Mouse (Mus musculus): Measurements from ENCODE around the gene Rhbdl2.

The Rhbdl2 gene

GRCm38 (mm10) chr4:123814030-123814501 lies 26.4 kb downstream of the Rhbdl2 start:
- no peak for DNase-seq

- no peak for DNase-seq
Measured at GRCm38 (mm10) chr4:123819093-123819610, 31.5 kb downstream of the Rhbdl2 start.

- DNase-seq: no peak
Measured at GRCm38 (mm10) chr4:123842126-123842525, 54.5 kb downstream of the Rhbdl2 start.

- no peak for DNase-seq
Measured at GRCm38 (mm10) chr4:123856888-123857287, 69.2 kb downstream of the Rhbdl2 start.

GRCm38 (mm10) chr4:123858090-123858489 lies 70.4 kb downstream of the Rhbdl2 start:
- no peak for DNase-seq

- DNase-seq: no peak
Measured at GRCm38 (mm10) chr4:123859379-123859778, 71.7 kb downstream of the Rhbdl2 start, which contains the start of gene 4933427I04Rik. TSS of gene 4933427I04Rik (plus strand) at chr4:123859679.

- no peak for DNase-seq
Measured at GRCm38 (mm10) chr4:123859803-123860202, 72.1 kb downstream of the Rhbdl2 start.

- no peak for DNase-seq
Measured at GRCm38 (mm10) chr4:123860621-123861020, 72.9 kb downstream of the Rhbdl2 start.

All from cerebellum, postnatal 36 days (tissue).